Mouse (Mus musculus) heart, embryonic 14.5 days (tissue): ENCODE data around the gene Cdk6. TPM values are rescaled to one million over a fixed set of nuclear protein-coding genes. Genes with fewer than 3 reads are reported as not detected.
A peak's percentile ranks its signal among the peaks of the same experiment; 100 is the strongest.

Source experiments
- ATAC-seq: fragments of 200-750 bp; cut with Nextera tagmentation; 2 replicates; pipeline ENCODE4 v1.8.0; 2017; ENCODE audit warnings: low read depth, moderate TSS enrichment; ENCODE audit not compliant: insufficient number of reproducible peaks, insufficient read depth, low FRiP score
- H3K27ac ChIP-seq, 2 experiments: fragments of 200-500 bp in 1 of 2; fragments of 300-500 bp in 1 of 2; sonication (generic) in 1 of 2; replicated peaks in 1 of 2; 2 replicates each; pipeline ENCODE4 v1.5.1; 2012 to 2014; ENCODE audit warnings: low read depth in 2 of 2, low read length in 2 of 2, control low read depth in 1 of 2, mild to moderate bottlenecking in 1 of 2, mixed read lengths in 1 of 2; ENCODE audit not compliant: control insufficient read depth in 1 of 2, insufficient read depth in 1 of 2
- H3K27me3 ChIP-seq: fragments of 300-500 bp; sonication (generic); 2 replicates; pipeline ENCODE4 v1.6.1; 2014; ENCODE audit warnings: mild to moderate bottlenecking, low read length, control low read depth; ENCODE audit not compliant: control insufficient read depth, insufficient read depth
- H3K36me3 ChIP-seq: fragments of 300-500 bp; sonication (generic); 2 replicates; pipeline ENCODE4 v1.6.1; 2014; ENCODE audit warnings: mild to moderate bottlenecking, control low read depth, low read length, mixed read lengths; ENCODE audit not compliant: control insufficient read depth, insufficient read depth
- H3K4me1 ChIP-seq, 2 experiments: fragments of 200-500 bp in 1 of 2; fragments of 300-500 bp in 1 of 2; sonication (generic) in 1 of 2; 2 replicates each; pipeline ENCODE4 v1.6.1; 2012 to 2014; ENCODE audit warnings: low read length in 2 of 2, control low read depth in 1 of 2, mixed read lengths in 1 of 2; ENCODE audit not compliant: control insufficient read depth in 2 of 2, insufficient read depth in 2 of 2
- H3K4me2 ChIP-seq: fragments of 300-500 bp; sonication (generic); 2 replicates; pipeline ENCODE4 v1.6.1; 2014; ENCODE audit warnings: mild to moderate bottlenecking, low read length
- H3K4me3 ChIP-seq, 2 experiments: fragments of 200-500 bp in 1 of 2; fragments of 300-500 bp in 1 of 2; sonication (generic) in 1 of 2; 2 replicates each; pipeline ENCODE4 v1.5.1; 2012 to 2014; ENCODE audit warnings: low read length in 2 of 2, mild to moderate bottlenecking in 2 of 2, control low read depth in 1 of 2, low read depth in 1 of 2, moderate library complexity in 1 of 2; ENCODE audit not compliant: control insufficient read depth in 1 of 2, insufficient read depth in 1 of 2
- H3K9ac ChIP-seq: fragments of 300-500 bp; sonication (generic); 2 replicates; pipeline ENCODE4 v1.6.1; 2014; ENCODE audit warnings: mild to moderate bottlenecking, low read length
- H3K9me3 ChIP-seq: fragments of 300-500 bp; sonication (generic); 2 replicates; pipeline ENCODE4 v1.6.1; 2016; ENCODE audit warnings: low read length, control low read depth; ENCODE audit not compliant: control insufficient read depth
- WGBS: fragments of 180-500 bp; shearing (Covaris S2); extraction: QIAGEN DNeasy Blood & Tissue Kit; methylation state at CpG from one replicate; pipeline ENCODE4 v1.1.7; 2014; 5-methylcytosine and 5-hydroxymethylcytosine counted together
- polyA plus RNA-seq: library from polyadenylated mRNA; unstranded; fragments of >200 nt; fragmentation: Nextera tagmentation; extraction: Ambion mirVana; gene quantifications from 2 replicates; pipeline ENCODE4 v1.2.1, GENCODE M21; 2014

The Cdk6 gene
- 32.1 and 34.3 TPM in 2 replicates for polyA plus RNA-seq

GRCm38 (mm10) chr5:3341111-3341911 lies at the start of gene Cdk6:
Gene Cdk6, plus strand, starts transcription at chr5:3341485.
- Histone ChIP-seq H3K4me1 (no peaks in the 10 kb centered on the region), H3K9me3 (no peaks in the 10 kb centered on the region), H3K36me3 (no peaks in the 10 kb centered on the region), H3K9ac (peak within 1 kb of the TSS; percentile 85), H3K27ac (peak within 1 kb of the TSS; percentile 85 to 92), H3K4me3 (peak within 1 kb of the TSS; percentile 84 to 87), H3K27me3 (no peaks in the 10 kb centered on the region), H3K4me2 (peak within 1 kb of the TSS; percentile 93)
- under 1% methylated on average over 59 of the region's 59 CpGs for WGBS
- ATAC-seq: peak; percentile 23; the same call in 1 of the 2 replicates

DNA sequence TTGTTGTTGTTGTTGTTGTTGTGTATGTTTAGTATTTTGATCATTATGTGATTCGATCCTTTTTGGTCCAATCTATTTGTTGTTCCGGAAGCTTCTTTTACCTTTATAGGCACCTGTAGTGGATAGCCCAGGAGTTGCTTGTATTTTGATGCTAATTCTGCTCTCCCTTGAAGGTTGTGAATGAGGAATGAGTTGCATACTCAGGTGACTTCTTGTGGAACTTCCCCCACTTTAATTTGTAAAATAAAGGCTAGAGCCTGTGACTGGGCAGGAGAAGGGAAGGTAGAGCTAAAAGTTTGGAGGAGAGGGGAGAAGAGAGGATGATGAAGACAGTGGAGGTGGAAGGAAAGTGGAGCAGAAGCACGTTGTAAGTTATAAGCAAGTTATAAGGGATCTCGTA lies 47.6 kb upstream of the Cdk6 start:
- Histone ChIP-seq H3K4me1 (peaks cover 0 to 2% of the 10 kb centered on the region in 2 experiments; a peak in 2 of 4 replicates), H3K4me3 (no peak overlapping the region), H3K27me3 (no peaks in the 10 kb centered on the region), H3K27ac (no peak overlapping the region), H3K36me3 (no peaks in the 10 kb centered on the region), H3K9ac (no peak overlapping the region), H3K9me3 (no peaks in the 10 kb centered on the region), H3K4me2 (no peak overlapping the region)
- WGBS: 83% methylated on average over 4 of the region's 4 CpGs
- ATAC-seq: no peak

DNA sequence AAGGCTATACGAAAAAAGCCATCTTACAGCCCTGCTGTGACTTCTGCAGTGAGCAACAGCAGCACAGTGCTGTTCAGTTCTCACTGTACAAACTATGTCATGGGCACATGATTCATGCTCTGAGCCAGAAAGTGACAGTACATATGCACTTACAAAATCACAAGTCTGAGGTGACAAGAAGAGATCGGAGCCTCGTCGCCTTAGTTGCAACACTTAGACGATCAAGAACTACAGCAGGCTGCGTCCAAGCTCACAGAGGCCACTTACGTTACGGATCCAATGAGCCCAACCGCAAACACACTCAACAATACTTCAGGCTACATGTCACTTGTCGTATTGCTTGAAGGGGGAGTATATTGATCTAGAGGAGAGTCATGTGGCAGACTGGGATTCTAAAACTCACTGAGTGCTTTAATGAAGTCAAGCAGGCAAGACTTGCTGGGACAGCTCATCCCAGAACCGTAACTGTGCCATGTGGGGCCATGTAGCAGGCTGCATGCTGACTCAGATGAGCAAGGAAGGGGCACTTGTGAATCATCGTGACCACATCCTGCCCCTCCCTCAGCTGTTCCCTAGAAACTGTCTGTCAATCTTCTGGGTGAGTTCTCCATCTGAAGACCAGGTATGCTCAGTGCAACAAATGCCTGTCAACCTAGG lies 40.4 kb upstream of the Cdk6 start:
- Histone ChIP-seq H3K4me2 (no peak overlapping the region), H3K9ac (no peak overlapping the region), H3K9me3 (0 out of 2 replicates have a peak, but pooled peaks cover 3% of the 10 kb centered on the region), H3K4me1 (no peaks in the 10 kb centered on the region; a peak in 1 of 4 replicates), H3K4me3 (no peak overlapping the region), H3K27me3 (no peaks in the 10 kb centered on the region), H3K27ac (no peak overlapping the region), H3K36me3 (no peaks in the 10 kb centered on the region)
- 68% methylated on average over 12 of the region's 12 CpGs for WGBS
- ATAC-seq: no peak

GRCm38 (mm10) chr5:3301535-3301934 lies 39.8 kb upstream of the Cdk6 start:
- Histone ChIP-seq H3K9me3 (0 out of 2 replicates have a peak, but pooled peaks cover 3% of the 10 kb centered on the region), H3K4me1 (no peaks in the 10 kb centered on the region; a peak in 1 of 4 replicates), H3K4me3 (no peak overlapping the region), H3K9ac (no peak overlapping the region), H3K36me3 (no peaks in the 10 kb centered on the region), H3K4me2 (no peak overlapping the region), H3K27me3 (no peaks in the 10 kb centered on the region), H3K27ac (no peak overlapping the region)
- no peak for ATAC-seq
- WGBS: 71% methylated on average over 5 of the region's 5 CpGs

GRCm38 (mm10) chr5:3303876-3304275 lies 37.4 kb upstream of the Cdk6 start:
- Histone ChIP-seq H3K4me3 (no peak overlapping the region), H3K9me3 (0 out of 2 replicates have a peak, but pooled peaks cover 3% of the 10 kb centered on the region), H3K9ac (no peak overlapping the region), H3K27ac (no peak overlapping the region), H3K27me3 (no peaks in the 10 kb centered on the region), H3K4me2 (no peak overlapping the region), H3K36me3 (no peaks in the 10 kb centered on the region), H3K4me1 (no peaks in the 10 kb centered on the region; a peak in 1 of 4 replicates)
- no peak for ATAC-seq
- WGBS: 87% methylated on average over 9 of the region's 9 CpGs

- Histone ChIP-seq H3K27me3 (no peaks in the 10 kb centered on the region), H3K27ac (no peak overlapping the region), H3K4me2 (no peak overlapping the region), H3K36me3 (no peaks in the 10 kb centered on the region), H3K9me3 (0 out of 2 replicates have a peak, but pooled peaks cover 3% of the 10 kb centered on the region), H3K9ac (no peak overlapping the region), H3K4me3 (no peak overlapping the region), H3K4me1 (0 out of 4 replicates have a peak, but pooled peaks cover 0 to 3% of the 10 kb centered on the region in 2 experiments)
- no peak for ATAC-seq
- 67% methylated on average over 1 of the region's 1 CpGs for WGBS
These were observed 35.1 kb upstream of the Cdk6 start for GRCm38 (mm10) chr5:3306146-3306545.

DNA sequence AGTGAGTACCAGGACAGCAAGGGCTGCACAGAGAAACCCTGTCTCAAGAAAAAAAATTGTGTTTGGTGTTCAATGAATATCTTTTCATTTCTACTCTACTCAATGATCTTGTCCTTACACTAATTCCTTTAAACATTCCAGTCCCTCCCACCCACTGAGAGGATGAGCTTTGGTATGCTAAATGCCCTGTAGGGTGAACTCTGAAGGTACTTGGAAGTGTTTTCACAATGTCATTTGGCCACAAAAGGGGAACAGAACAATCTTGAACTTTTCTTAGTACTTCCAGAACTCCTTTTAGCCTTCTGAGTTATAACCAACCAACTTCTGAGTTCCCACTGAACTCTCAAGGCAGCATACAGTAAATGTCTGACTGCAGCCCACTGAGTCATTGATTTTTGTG lies 32.2 kb upstream of the Cdk6 start:
- no peak for ATAC-seq
- Histone ChIP-seq H3K36me3 (no peaks in the 10 kb centered on the region), H3K4me1 (0 out of 4 replicates have a peak, but pooled peaks cover 0 to 3% of the 10 kb centered on the region in 2 experiments)

More for the DNA sequence above, 32.2 kb upstream of the Cdk6 start:
- no peak overlapping the region for H3K4me3 ChIP-seq
- no peaks in the 10 kb centered on the region for H3K27me3 ChIP-seq
- no peak overlapping the region for H3K9ac ChIP-seq
- 0 out of 2 replicates have a peak, but pooled peaks cover under 1% of the 10 kb centered on the region for H3K9me3 ChIP-seq
- no peak overlapping the region for H3K4me2 ChIP-seq
- H3K27ac ChIP-seq: no peak overlapping the region
